Mouse (Mus musculus): Measurements from ENCODE around the gene Prph.
A peak's percentile ranks its signal among the peaks of the same experiment; 100 is the strongest.
"Not testable (repeated sequence)": the region's sequence is repeated elsewhere in the genome, so short reads cannot be mapped to it uniquely, and the experiment has no call there.

Prph gene

DNA sequence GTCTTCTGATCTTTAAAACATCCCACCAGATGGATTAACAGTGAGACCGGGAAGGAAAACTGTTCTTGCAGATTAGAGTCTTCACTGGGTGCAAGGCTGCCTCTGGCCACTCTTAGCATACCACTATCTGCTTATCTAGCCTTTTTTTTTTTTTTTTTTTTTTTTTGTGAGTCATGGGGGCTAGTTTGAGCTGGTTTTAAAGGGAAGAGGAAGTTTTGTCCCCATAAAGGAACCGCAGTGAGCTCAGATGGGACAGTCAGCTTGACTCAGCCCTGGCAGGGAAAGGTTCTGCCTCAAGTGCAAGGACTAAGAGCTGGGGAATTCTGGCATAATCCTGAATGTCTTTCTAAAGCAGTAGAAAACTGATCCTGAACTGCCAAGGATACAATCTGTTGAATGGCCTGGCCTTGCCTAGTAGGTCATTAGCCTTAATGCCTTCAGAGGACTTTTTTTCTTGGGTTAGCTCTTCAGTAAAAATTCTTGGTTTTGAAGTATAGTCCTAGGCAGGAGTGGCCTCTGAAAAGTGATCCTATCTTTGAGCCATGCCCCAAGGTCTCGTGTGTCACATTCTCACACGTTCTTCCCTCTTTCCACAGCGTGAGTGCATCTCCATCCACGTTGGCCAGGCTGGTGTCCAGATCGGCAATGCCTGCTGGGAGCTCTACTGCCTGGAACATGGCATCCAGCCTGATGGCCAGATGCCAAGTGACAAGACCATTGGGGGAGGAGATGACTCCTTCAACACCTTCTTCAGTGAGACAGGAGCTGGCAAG is 21.3 kb upstream of the Prph start:
- DNase-seq (ENCODE audit: low spot score) = no peak

DNA sequence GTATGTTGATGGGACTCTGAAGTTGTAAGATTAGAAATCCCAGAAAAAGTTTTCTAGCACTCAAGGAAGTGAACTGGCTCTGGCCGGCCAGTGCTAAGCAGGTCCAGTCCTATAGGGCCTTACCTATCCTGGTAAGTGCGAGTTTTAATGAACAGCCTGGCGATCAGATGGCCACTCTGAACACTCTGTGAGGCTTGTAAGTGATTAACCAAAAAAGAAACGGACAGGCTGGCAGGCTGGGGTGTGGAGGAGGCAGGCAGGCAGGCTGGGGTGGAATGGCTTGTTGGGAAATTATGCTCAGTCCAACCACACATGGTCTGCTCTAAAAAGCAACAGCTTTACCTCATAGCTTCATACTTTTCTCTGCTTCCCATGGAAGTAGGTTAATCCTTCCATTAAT is 19.5 kb upstream of the Prph start:
- no peak for DNase-seq (ENCODE audit: low spot score)

DNA sequence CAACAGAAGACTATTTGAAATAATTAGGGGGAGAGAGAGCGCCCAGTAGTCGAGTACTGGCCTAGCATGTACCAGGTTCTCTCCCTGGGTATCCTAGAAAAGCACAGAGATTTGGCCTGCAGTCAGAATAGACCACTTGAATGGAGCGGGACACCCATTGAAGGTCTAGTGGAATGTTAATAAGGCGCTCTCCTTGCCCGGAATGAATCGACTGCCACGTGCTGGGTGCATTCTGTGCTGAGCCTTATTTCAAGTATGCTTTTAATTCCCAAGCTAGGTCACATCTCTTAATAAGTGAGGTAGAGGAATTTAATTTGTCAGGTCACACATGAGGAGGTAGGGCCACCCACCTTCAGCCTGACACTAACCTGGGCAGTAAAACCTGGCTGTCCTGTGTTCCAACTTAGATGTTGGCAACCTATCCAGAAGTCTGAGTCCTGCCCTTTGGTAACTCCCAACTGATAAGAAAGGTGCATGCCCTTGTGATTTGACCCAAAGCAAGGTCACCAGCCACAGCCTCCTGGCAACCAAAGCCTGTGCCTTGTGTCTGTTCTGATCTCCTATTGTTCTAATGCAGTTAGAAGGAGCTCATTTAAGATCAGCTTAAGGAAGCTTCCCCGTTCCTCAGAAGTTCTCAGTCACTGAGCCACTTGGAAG is 18.6 kb upstream of the Prph start:
- DNase-seq (ENCODE audit: low spot score) = no peak

DNA sequence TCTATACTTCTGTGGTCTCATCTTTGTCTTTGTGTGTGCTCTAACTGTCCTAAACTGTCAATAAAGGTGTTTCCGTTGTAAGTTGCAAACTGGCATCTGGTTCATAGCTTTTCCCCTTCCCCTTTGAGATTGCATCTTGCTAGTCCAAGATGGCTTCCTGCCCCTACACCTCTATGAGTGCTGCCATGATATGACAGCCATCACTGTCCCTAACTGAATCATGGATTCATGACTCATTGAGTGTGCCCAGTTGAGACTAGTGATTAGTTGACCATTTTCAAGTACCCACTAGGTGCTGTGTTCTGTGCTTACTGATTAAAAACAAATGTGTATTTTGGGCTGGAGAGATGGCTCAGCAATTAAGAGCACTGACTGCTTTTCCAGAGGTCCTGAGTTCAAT is 16.9 kb upstream of the Prph start:
- no peak for DNase-seq (ENCODE audit: low spot score)

DNA sequence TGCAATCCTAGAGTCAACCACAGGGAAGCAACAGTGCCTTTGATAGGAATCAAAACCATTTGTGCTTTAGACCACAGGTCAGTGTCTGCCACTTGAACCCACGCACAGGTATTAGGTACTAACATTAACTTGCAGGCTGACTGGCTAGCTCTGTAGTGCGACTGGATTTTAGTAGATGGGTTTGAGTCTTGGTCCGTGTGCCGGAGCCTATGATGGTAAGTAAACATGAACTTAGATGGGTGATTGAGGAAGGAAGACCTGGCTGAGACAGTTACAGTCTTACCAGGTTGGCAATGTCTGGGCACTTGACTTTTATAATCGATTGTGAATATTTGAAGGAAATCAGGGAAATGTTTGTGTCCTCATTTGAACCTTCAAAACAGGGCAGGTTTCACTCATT is 16.2 kb upstream of the Prph start:
- no peak for DNase-seq (ENCODE audit: low spot score)

DNA sequence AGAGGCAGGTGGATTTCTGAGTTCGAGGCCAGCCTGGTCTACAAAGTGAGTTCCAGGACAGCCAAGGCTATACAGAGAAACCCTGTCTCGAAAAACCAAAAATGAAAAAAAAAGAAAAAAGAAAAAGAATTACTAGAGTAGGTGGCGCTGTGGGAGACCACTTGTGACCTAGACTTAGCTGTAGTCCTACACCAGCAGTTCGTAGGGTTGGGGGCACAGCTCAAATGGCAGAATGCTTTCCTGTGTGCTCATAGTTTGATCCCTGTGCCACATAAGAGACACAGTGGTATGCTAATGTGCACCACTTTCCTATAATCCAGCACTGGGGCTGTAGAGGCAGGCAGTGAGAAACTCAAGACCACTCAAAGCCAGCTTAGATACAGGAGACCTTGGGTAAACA is 15.7 kb upstream of the Prph start:
- DNase-seq (ENCODE audit: low spot score) = no peak

DNA sequence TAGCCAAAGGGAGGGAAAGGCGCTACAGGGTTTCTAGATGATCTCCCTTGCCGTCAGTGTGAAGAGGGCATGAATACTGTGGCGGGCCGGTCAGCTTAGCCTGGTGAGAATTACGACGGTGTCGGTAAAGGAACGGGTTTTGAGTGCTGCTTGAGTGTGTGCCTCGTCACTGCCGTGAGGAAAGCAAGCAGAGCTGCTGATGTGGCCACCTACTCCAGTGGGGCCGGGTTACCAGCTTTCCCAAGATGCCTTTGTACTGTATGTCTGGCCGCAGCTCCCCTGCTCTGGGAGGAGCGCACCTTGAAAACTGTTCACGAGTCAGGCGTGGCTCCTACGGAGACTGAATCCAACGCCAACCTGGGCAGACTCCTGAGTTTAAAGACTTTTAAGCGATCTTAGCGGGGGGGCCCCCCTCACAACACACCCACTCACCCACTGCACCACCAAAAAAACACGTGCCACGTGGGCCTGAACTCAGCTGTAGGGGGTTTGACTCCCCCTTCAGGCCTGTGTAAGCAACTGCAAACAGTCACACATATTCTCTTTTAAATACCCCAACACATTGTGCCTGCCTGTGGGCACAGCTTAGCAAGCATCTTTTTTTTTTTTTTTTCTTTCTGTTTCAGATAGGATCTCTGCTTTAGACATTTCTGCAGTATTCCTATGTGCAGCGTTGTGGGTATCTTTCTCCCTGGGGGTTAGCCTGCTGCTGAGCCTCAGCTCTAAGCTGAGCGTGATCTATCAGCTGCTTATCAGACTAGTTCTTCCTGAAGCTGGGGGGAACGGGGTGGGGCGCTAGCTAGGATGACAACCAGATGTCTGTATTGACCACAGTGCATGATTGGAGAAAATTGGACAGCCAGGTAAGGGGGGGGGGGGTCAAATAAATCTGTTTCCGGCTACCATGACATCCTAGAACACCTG is 14.7 kb upstream of the Prph start:
- DNase-seq (ENCODE audit: low spot score) = no peak

DNA sequence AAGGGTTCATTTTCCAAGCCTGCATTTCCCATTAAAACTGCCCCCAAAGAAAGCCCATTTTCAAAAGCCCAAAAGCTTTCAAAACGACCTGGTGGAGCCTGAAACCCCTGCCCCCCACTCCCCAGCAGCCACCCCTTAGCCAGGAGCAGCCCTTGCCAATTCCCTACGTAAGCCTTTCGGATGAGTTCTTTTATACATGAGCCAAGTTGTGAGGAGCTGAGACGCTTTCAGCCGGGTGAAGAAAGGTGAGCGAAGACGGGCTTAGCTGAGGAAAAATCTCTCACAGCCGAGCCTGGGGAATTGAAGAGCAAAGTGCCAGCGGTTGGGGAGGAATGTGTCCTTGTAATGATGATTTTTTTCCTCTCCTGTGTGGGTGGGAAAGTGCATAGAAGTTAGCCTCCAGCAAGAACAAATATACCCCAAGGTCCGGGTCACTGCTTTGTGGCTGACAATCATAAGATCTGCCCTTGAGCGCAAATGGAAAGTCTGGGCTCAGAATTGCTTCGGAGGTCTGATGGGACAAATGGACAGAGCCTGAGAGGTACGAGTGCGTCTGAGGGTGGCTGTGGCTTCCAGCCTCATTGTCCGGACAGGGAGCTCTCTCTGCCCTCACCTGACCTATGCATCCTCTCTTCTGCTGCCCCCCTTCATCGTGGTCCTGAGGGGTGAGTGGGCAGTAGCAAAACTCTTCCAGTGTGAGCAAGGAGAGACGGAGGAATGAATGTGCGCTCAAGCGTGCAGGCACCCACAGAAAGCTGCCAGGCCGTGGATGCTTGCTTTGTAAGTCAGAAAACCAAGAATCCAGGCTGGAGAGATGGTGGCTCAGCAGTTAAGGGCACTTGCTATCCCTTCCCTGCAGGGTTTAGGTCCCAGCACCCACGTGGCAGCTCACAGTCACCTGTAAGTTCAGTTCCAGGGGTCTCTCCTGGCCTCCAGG is 13.8 kb upstream of the Prph start:
- DNase-seq (ENCODE audit: low spot score) = no peak

DNA sequence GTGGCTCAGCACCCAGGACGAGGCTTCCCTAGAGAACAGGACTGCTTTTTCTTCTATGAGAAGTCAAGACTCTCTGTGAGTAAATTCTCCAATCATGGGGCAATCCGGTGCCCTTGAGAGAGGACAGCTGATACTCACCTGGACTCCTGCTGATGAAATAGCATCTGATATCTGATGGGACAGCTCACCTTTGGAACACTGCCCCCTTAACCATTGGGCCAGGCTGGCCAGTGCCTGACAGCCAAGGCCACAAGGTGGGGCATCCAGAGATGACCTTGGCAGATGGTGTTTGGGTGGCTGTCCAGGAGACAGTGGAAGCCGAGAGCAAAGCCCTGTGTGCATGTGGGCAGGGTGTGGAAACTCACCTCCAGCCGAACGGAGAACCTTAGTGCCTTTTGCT is 12.6 kb upstream of the Prph start:
- no peak for DNase-seq (ENCODE audit: low spot score)

DNA sequence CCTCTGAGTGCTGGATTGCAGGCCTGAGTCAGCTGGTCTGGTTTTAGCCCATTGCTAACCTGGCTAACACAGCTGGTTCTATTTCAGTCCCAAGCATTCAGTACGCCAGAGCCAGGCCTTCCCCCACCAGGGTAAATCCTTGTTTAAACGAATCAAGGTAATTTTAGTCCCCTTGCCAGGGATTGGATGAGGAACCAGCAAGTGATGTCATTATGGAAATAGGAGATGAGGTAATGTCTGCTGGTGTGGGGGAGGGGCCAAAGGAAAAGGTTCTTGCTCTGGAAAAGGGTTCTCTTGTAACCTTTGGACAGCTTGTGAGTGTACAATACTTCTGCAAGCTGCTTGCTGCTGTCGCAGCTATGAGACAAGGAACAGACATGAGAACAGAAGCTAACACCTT is 10.1 kb upstream of the Prph start:
- DNase-seq (ENCODE audit: low spot score) = no peak

DNA sequence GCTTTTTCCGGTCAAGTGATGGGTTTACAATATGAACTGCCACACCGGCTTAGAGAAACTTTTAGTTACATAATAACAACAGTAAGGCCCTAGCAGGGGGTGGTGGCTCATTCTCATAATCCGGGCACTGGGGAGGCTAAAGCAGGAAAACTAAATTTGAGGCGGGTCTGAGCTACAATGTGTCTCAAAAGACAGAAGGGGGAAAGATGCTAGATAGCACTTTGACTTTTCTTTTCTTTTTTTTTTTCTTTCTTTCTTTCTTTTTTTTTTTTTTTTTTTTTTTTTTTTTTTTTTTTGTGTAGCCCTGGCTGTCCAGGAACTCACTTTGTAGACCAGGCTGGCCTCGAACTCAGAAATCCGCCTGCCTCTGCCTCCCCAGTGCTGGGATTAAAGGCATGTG is 9.2 kb upstream of the Prph start:
- not testable (repeated sequence) for DNase-seq (ENCODE audit: low spot score)

DNA sequence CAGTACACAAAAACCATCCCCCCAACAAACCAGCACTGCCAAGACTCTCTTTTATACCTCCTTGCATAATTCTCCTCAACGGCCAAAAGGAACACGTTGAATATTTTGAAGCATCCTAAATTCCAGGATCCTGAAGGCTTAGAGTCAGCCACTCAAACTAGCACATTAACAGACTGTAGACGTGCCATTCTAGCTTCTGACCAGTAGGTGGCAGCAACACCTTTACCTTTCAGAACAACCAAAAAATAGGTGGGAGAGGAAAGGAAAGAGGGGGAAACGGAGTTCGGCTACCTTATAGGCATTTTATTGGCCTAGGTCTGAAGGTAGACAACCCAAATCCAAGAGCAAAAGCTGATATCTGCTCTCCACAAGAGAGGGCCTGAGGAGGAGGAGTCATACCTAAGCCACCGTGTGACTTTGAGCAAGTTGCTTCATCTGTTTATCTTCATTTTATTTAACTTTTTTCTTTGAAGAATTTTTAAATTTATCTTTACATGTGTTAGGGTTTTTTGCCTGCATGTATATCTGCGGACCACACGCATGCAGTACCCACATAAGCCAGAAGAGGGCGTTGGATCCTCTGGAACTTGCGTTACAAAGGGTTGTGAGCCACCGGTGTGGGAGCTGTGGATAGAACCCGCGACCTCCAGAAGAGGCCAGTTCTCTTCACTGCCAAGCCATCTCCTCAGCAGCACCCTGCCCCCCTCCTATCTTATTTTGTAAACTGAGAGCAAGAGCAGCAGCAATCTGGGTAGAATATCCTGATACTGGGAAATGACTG is 5.3 kb upstream of the Prph start:
- DNase-seq (ENCODE audit: low spot score) = peak; percentile 67

DNA sequence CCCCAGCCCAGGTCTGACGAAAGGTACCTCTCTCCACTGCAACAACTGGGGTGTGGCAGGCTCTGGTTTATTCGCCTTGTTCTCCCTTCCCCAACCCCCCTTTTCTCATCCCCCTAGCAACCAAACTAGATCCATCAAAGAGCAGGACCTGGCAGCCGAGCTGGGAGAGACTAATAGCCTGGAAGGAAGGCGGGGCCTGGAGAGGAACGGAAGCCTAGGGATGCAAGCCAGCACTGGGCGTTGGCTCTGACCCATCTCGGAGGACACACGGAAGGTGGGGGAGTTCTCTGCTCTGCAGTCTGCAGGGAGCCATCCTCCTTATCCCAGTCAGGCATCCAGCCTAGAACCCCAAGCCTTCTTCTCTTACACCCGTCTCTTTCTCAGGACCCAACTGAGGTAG is 1.6 kb upstream of the Prph start:
- no peak for DNase-seq (ENCODE audit: low spot score)

DNA sequence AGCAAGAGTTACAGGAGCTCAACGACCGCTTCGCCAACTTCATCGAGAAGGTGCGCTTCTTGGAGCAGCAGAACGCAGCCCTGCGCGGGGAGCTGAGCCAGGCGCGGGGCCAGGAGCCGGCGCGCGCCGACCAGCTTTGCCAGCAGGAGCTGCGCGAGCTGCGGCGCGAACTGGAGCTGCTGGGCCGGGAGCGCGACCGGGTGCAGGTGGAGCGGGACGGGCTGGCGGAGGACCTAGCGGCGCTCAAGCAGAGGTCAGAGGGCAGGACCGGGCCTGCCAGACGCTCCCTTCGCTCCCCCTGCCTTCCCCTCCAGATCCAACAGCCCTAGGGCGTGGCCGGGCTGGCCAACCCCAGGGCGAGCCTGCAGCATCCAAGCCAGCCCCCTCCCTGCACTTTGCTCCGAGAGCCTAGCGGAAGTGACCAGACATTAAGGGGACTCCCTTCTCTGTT is 562 bp downstream of the Prph start:
- no peak for DNase-seq (ENCODE audit: low spot score)

DNA sequence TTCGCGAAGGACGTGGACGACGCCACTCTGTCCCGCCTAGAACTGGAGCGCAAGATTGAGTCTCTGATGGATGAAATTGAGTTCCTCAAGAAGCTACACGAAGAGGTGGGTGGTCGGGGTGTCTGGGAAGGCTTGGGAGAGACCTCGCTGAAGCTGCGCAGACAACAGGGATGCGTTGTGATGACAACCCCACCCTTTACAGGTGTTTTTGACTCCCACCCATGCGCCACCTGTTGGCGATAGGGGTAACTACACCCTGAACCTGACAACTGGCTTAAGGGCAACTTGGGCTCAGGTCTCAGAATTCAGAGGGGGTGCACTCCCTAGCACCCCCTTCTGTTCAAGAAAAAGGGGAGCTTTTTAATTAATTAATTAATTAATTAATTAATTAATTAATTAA is 1.4 kb downstream of the Prph start:
- DNase-seq (ENCODE audit: low spot score) = peak; percentile 68

DNA sequence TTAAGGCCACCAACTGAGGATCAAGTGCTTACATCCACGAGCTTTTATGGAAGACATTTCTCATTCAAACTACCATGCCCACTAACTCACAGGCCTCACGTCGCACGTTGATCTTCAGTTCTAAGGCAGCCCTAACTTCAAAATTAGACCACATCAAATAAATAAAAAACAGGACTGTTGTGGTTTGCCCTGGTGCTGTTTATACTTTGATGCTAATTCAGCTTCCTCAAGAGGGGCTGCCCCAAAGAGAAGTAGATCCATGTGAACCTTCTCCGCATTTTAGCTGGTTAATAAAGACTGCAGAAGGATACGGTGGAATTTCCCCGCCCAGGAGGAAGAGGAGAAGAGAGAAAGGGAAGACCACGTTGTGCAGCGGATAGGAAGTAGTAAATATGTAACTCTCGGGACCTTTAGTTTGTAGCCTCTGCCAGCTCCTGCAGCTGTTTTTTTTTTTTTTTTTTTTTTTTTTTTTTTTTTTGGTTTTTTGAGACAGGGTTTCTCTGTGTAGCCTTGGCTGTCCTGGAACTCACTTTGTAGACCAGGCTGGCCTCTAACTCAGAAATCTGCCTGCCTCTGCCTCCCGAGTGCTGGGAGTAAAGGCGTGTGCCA is 10.7 kb downstream of the Prph start:
- DNase-seq (ENCODE audit: low spot score) = no peak

DNA sequence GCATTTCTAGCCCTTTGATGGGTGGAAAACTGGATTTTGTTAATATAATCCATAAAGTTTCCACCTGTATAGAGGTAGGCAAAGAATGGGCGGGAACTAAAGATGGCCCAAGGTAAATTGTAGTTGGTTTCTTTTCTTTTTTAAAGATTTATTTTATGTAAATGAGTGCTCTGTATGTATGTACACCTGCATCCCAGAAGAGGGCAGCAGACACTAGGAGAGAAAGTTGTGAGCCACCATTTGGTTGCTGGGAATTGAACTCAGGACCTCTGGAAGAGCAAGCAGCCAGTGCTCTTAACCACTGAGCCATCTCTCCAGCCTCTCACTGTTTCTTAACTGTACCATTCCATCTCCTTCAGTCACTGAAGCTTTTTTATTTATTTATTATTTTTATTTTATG is 17.0 kb downstream of the Prph start:
- no peak for DNase-seq (ENCODE audit: low spot score)

DNA sequence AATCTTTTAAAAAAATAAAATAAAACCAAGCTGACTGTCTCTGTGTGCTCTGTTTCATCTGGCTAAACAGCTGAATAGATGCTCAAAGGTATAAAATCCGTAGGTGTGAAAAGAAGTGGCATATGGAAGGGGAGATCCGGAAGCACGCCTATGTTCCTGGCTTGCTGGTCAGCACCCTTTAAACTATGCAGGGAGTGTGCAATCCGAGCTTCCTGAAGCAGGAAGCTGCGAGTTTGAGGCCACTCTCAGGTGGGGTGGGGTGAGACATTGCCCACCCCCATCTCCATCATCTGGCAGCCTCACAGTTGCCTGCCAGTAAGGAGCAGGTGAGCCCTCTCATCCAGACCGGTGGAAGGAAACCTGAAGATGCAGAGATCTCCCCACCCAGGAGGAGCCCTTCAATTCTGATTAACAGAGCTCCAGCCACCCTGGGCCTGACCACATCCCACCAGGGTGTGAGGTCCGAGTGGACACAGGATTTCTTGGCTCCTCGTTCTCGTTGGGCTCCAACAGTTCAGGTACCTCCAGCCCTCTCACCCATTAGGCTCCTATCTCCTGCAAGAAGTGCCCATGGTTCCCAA is 19.1 kb downstream of the Prph start, which contains the start of gene Troap:
Gene Troap, plus strand, starts transcription at position 557 of the 581 bp plus-strand sequence.
- no peak for DNase-seq (ENCODE audit: low spot score)

DNA sequence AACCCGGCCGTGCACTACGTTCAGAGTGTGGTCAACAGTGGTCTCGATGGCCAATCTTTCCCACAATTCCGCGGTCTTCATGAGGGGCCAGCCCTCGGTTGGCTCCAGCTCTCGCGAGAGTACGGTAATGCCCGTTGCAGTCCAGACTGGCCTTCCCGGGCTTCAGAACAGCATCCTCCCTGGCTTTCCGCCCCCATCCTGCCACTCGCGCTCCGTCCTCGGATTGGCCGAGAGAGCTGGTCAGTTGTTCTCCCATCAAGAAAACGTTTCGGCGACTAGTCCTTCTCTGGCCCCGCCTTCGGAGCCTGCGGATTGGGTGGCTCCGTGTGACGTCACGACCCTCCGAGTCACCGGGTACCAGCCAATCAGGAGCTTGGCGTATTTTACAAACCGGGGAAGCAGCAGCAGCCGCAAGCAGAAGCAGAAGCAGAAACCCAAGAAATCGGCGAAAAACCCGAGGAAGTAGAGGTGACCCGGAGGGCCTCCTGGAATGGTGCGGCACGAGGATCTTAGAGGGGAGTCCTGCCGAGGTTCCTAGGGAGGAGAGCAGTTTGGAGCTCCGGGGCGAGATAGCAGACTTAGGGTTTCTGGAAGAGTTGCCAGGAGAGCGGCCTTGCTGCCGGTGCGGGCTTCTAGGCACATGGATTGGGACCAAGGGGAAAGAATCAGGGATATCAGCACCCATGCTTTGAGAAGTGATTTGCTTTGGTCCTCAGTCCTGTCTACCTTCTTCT is 19.8 kb downstream of the Prph start:
- peak; percentile 98 for DNase-seq (ENCODE audit: low spot score)

Measured in testis, postnatal 10 days (tissue).